Mouse (Mus musculus): Measurements from ENCODE around the gene Cnbd2. TPM values are rescaled to one million over a fixed set of nuclear protein-coding genes. Genes with fewer than 3 reads are reported as not detected.

Cnbd2 gene
- polyA plus RNA-seq, 3 experiments from 2014 or later = 5.3 to 7.5 (median 5.8) TPM

Other genes with a start within 250 kb of the Cnbd2 start
- gene Spag4, start 247.1 kb upstream of the Cnbd2 start, polyA plus RNA-seq (2017; shearing (Covaris generic)) = under 1 TPM in 1 of 3 experiments, not detected in 2; 0.13 TPM
- 10 to 100 TPM; 43.3 to 63.8 (median 46.2) TPM for gene Cpne1, start 200.3 kb upstream of the Cnbd2 start, polyA plus RNA-seq (2017; shearing (Covaris generic))
- 10 to 100 TPM; 11.7 to 20.0 (median 18.2) TPM for gene Rbm12, start 200.3 kb upstream of the Cnbd2 start, polyA plus RNA-seq (2017; shearing (Covaris generic))
- 10 to 100 TPM in 1 of 3 experiments, 1 to 10 TPM in 2; 5.9 to 12.5 (median 10.0) TPM for gene Gm28036, start 185.2 kb upstream of the Cnbd2 start, polyA plus RNA-seq (2017; shearing (Covaris generic))
- 100 to 1,000 TPM; 144 to 170 (median 160) TPM for gene Romo1, start 168.3 kb upstream of the Cnbd2 start, polyA plus RNA-seq (2017; shearing (Covaris generic))
- 10 to 100 TPM; 34.3 to 43.0 (median 36.7) TPM for gene Nfs1, start 168.1 kb upstream of the Cnbd2 start, polyA plus RNA-seq (2017; shearing (Covaris generic))
- 100 to 1,000 TPM; 572 to 796 (median 746) TPM for gene Rbm39, start 132.1 kb upstream of the Cnbd2 start, polyA plus RNA-seq (2017; shearing (Covaris generic))
- gene Phf20, start 115.8 kb upstream of the Cnbd2 start, polyA plus RNA-seq (2017; shearing (Covaris generic)) = 100 to 1,000 TPM in 1 of 3 experiments, 10 to 100 TPM in 2; 56.7 to 100 (median 81.3) TPM
- 1 to 10 TPM in 2 of 3 experiments, not detected in 1; 2.8 to 5.1 TPM for gene Scand1, start 405 bp downstream of the Cnbd2 start, polyA plus RNA-seq (2017; shearing (Covaris generic))
- under 1 TPM in 2 of 3 experiments, not detected in 1; 0.07 to 0.09 TPM for gene Epb41l1, start 108.6 kb downstream of the Cnbd2 start, polyA plus RNA-seq (2017; shearing (Covaris generic))
- gene Aar2, start 235.3 kb downstream of the Cnbd2 start, polyA plus RNA-seq (2017; shearing (Covaris generic)) = 10 to 100 TPM; 28.5 to 34.5 (median 31.8) TPM